Mouse (Mus musculus) lung, adult 18-20 months (tissue): ENCODE results near the gene Alpl.

Experiments used
- DNase-seq, 2 experiments: peaks; one replicate each; pipeline ENCODE4 v3.0.0; 2022; ENCODE audit warnings: mixed read lengths in 2 of 2

Gene Alpl

GRCm38 (mm10) chr4:137732962-137733361 is 63.2 kb downstream of the Alpl start:
- DNase-seq: no peak

GRCm38 (mm10) chr4:137732361-137732760 is 63.8 kb downstream of the Alpl start:
- no peak for DNase-seq

GRCm38 (mm10) chr4:137731891-137732290 is 64.3 kb downstream of the Alpl start:
- no peak for DNase-seq

- DNase-seq: no peak
Measured at GRCm38 (mm10) chr4:137730757-137731156, 65.4 kb downstream of the Alpl start.

GRCm38 (mm10) chr4:137730134-137730533 is 66.0 kb downstream of the Alpl start:
- DNase-seq: peak; percentile 80 to 87

- DNase-seq: no peak
Measured at GRCm38 (mm10) chr4:137729155-137729855, 66.9 kb downstream of the Alpl start.

- no peak for DNase-seq
Measured at GRCm38 (mm10) chr4:137728399-137729154, 67.6 kb downstream of the Alpl start.

- DNase-seq: peak; percentile 40 to 66
Measured at GRCm38 (mm10) chr4:137727506-137728187, 68.5 kb downstream of the Alpl start.

GRCm38 (mm10) chr4:137726739-137727505 is 69.3 kb downstream of the Alpl start:
- no peak for DNase-seq

- DNase-seq: no peak
Measured at GRCm38 (mm10) chr4:137725541-137726145, 70.5 kb downstream of the Alpl start.

- peak; percentile 56 to 68 for DNase-seq
Measured at GRCm38 (mm10) chr4:137724766-137725165, 71.4 kb downstream of the Alpl start.

- DNase-seq: peak; percentile 39 to 51
Measured at GRCm38 (mm10) chr4:137724212-137724611, 72.0 kb downstream of the Alpl start.

- no peak for DNase-seq
Measured at GRCm38 (mm10) chr4:137723527-137723926, 72.7 kb downstream of the Alpl start.

- DNase-seq: peak; percentile 54 to 59
Measured at GRCm38 (mm10) chr4:137722692-137723427, 73.3 kb downstream of the Alpl start.

- DNase-seq: no peak
Measured at GRCm38 (mm10) chr4:137722230-137722629, 74.0 kb downstream of the Alpl start.

- DNase-seq: no peak
Measured at GRCm38 (mm10) chr4:137721563-137721962, 74.6 kb downstream of the Alpl start.

GRCm38 (mm10) chr4:137719378-137720077 is 76.7 kb downstream of the Alpl start:
- no peak for DNase-seq

GRCm38 (mm10) chr4:137717671-137718070 is 78.5 kb downstream of the Alpl start:
- DNase-seq: no peak

- DNase-seq: no peak
Measured at GRCm38 (mm10) chr4:137717005-137717404, 79.2 kb downstream of the Alpl start.

- DNase-seq: no peak
Measured at GRCm38 (mm10) chr4:137714020-137714624, 82.1 kb downstream of the Alpl start.

GRCm38 (mm10) chr4:137712963-137713362 is 83.2 kb downstream of the Alpl start:
- DNase-seq: no peak
